Mouse (Mus musculus): ENCODE measurements around the gene Pmpca. TPM values are rescaled to one million over a fixed set of nuclear protein-coding genes. Genes with fewer than 3 reads are reported as not detected.
A peak's percentile ranks its signal among the peaks of the same experiment; 100 is the strongest.

The Pmpca gene
- total RNA-seq, 2 experiments from 2014 or later, result 108 to 113 TPM

GRCm38 (mm10) chr2:26421969-26422368 lies 32.8 kb downstream of the Pmpca start:
- no peak for DNase-seq (ENCODE audit: low spot score in 2 of 2)

GRCm38 (mm10) chr2:26423086-26423485 lies 33.9 kb downstream of the Pmpca start:
- no peak for DNase-seq (ENCODE audit: low spot score in 2 of 2)

- no peak for DNase-seq (ENCODE audit: low spot score in 2 of 2)
Observed at GRCm38 (mm10) chr2:26424541-26424940, 35.4 kb downstream of the Pmpca start.

GRCm38 (mm10) chr2:26429851-26430250 lies 40.7 kb downstream of the Pmpca start:
- no peak for DNase-seq (ENCODE audit: low spot score in 2 of 2)

- DNase-seq (ENCODE audit: low spot score in 2 of 2), result no peak
Observed at GRCm38 (mm10) chr2:26434791-26435572, 45.8 kb downstream of the Pmpca start.

GRCm38 (mm10) chr2:26437221-26437620 lies 48.1 kb downstream of the Pmpca start:
- no peak for DNase-seq (ENCODE audit: low spot score in 2 of 2)

GRCm38 (mm10) chr2:26438373-26438772 lies 49.2 kb downstream of the Pmpca start:
- no peak for DNase-seq (ENCODE audit: low spot score in 2 of 2)

- no peak for DNase-seq (ENCODE audit: low spot score in 2 of 2)
Observed at GRCm38 (mm10) chr2:26439671-26440070, 50.5 kb downstream of the Pmpca start.

- no peak for DNase-seq (ENCODE audit: low spot score in 2 of 2)
Observed at GRCm38 (mm10) chr2:26441261-26441660, 52.1 kb downstream of the Pmpca start.

- DNase-seq (ENCODE audit: low spot score in 2 of 2), result no peak
Observed at GRCm38 (mm10) chr2:26441688-26442087, 52.5 kb downstream of the Pmpca start.

- DNase-seq (ENCODE audit: low spot score in 2 of 2), result no peak
Observed at GRCm38 (mm10) chr2:26442843-26443242, 53.7 kb downstream of the Pmpca start.

GRCm38 (mm10) chr2:26443876-26444275 lies 54.7 kb downstream of the Pmpca start:
- no peak for DNase-seq (ENCODE audit: low spot score in 2 of 2)

GRCm38 (mm10) chr2:26444368-26444767 lies 55.2 kb downstream of the Pmpca start:
- DNase-seq (ENCODE audit: low spot score in 2 of 2), result no peak

GRCm38 (mm10) chr2:26444946-26445665 lies 56.0 kb downstream of the Pmpca start, which contains the start of gene Sec16a:
Gene Sec16a (minus strand): TSS chr2:26445216.
- DNase-seq (ENCODE audit: low spot score in 2 of 2), result peak; percentile 98 to 100

GRCm38 (mm10) chr2:26445666-26446445 lies 56.7 kb downstream of the Pmpca start:
- peak; percentile 95 to 98 for DNase-seq (ENCODE audit: low spot score in 2 of 2)

- DNase-seq (ENCODE audit: low spot score in 2 of 2), result no peak
Observed at GRCm38 (mm10) chr2:26446671-26447070, 57.5 kb downstream of the Pmpca start.

Other genes with a start within 250 kb of the Pmpca start
- not detected for gene Lhx3, start 181.1 kb upstream of the Pmpca start, total RNA-seq (2021)
- 10 to 100 TPM; 20.8 to 21.8 TPM for gene Qsox2, start 151.8 kb upstream of the Pmpca start, total RNA-seq (2021)
- gene Ccdc187, start 94.8 kb upstream of the Pmpca start, total RNA-seq (2021), result 1 to 10 TPM in 1 of 2 experiments, under 1 TPM in 1; 0.60 to 1.2 TPM
- gene Gpsm1, start 73.8 kb upstream of the Pmpca start, total RNA-seq (2021), result 10 to 100 TPM; 48.4 to 57.6 TPM
- 10 to 100 TPM; 25.9 TPM for gene Dnlz, start 37.2 kb upstream of the Pmpca start, total RNA-seq (2021)
- gene Card9, start 28.4 kb upstream of the Pmpca start, total RNA-seq (2021), result 1 to 10 TPM; 2.5 to 2.6 TPM
- gene Snapc4, start 8.7 kb upstream of the Pmpca start, total RNA-seq (2021), result 10 to 100 TPM; 58.4 to 84.5 TPM
- gene Entr1, start within 50 bp of the Pmpca start, total RNA-seq (2021), result 100 to 1,000 TPM; 154 to 168 TPM
- 10 to 100 TPM; 22.0 to 22.6 TPM for gene Inpp5e, start 19.9 kb downstream of the Pmpca start, total RNA-seq (2021)
- gene Sec16a, start 55.9 kb downstream of the Pmpca start, total RNA-seq (2021), result 10 to 100 TPM; 47.2 to 48.3 TPM
- 10 to 100 TPM; 35.4 to 45.2 TPM for gene Notch1, start 127.3 kb downstream of the Pmpca start, total RNA-seq (2021)
- gene Egfl7, start 190.7 kb downstream of the Pmpca start, total RNA-seq (2021), result 10 to 100 TPM; 80.2 to 84.1 TPM
- gene Gm20532, start 197.3 kb downstream of the Pmpca start, total RNA-seq (2021), result not detected
- 1 to 10 TPM; 1.2 to 1.9 TPM for gene Agpat2, start 215.1 kb downstream of the Pmpca start, total RNA-seq (2021)
- 10 to 100 TPM; 73.3 to 76.4 TPM for gene Fam69b, start 239.1 kb downstream of the Pmpca start, total RNA-seq (2021)

All from layer of hippocampus, postnatal 14 days (tissue).